Mouse (Mus musculus) cerebellum, postnatal 25 days (tissue): ENCODE data around the gene Elmo1.

Source experiments
- DNase-seq, 2 experiments: peaks; one replicate each; pipeline ENCODE4 v3.0.0; 2021; ENCODE audit warnings: mixed read lengths in 2 of 2

Gene Elmo1

DNA sequence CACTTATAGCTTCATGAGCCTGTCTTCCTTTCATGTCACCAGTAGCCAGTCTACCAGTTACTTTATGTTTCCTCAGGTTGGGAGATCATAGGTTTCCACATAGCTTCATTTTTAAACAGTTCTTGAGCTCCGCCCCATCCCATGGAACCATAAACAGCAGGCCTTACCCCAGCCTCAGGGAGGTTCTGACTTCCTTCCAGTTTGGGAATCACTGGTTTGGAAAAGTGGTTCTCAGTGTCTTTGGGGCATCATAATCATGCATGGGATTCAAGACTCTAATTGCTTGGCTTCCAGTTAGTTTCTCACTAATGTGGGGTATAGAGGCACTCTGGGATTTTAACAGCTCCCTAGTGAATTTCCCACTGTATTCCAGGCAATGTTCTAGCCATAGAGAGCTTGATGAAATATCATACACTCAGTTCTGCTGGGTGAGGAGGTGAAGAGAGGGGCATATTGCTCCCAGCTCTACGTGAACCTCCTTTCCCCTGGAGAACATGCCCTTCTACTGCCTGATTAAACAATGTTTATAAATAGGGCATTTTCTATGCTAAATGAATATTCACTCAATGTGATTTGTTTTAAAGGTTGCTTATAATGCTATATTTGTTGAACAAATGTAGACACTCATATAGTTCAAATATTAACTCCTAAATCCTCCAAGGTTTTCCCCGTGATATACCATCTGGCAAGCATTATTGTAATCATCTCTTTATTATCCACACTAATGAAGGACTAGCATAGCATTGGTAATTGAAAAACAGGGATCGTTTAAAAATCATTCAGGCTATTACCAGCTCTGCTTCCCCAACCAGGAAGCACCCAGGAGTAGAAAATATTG lies 244.9 kb downstream of the Elmo1 start:
- DNase-seq = no peak

DNA sequence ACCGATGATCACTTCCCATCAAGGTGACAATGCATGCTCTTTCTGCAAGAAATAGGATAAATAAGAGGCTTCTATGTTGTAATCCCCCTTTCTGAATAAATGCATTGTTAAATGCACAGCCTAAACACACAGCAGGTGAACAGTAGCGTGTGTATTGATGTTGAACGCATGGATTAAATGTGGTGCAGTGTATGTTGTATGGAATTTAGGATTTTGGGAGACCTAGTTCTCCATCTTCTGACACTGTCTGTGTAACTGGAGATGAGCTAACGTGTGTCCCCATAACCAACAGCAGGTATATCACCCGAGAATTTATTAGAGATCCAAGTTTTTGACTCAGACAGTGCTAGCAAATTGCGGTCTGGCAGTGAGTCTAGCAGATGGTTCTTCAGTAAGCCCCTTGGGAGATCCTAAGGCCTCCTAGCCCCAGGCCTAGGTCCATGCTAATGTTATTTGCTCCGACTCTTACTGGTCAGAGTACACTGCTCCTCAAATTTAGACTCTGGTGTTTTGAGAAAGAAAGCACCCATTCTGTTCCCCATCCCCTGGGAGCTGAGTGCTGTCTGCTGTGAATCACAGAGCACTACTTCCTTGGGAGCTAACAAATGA lies 245.6 kb downstream of the Elmo1 start:
- no peak for DNase-seq

DNA sequence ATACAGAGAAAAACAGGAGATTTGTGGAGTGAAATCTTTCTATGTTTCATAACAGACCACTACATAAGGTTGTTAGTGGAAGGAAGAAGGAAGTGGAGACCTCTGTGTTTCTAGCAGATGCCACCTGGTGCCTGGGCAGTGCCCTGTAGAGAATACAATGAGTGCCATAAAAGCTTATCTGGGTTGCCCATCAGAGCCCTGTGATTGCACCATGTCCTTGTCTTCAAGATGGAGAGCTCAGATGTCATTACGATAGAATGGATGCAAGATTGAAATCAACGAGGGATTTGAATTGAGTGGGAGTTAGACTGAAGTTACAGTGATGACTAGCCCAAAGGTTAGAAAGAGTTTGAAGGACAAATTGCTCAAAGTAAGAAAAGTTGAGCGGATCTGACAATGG lies 252.5 kb downstream of the Elmo1 start:
- DNase-seq = no peak

DNA sequence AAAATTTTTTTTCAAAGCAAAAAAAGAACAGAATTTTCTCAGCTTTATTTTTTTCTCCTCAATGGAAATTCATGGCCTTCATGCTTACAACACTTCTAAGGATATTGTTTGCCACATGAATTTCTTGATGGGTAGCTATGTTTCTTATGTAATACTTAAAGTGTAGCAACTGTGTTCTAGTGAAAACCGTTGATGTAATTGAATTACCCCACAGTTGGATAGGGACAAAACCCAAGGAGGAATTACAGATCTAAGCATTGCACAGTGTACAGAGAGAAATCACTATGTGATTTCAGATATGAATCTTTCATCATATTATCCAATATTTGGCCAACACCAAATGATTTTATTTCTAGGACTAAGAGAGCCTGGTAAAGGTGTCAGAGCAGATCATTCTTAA lies 259.4 kb downstream of the Elmo1 start:
- DNase-seq = no peak

DNA sequence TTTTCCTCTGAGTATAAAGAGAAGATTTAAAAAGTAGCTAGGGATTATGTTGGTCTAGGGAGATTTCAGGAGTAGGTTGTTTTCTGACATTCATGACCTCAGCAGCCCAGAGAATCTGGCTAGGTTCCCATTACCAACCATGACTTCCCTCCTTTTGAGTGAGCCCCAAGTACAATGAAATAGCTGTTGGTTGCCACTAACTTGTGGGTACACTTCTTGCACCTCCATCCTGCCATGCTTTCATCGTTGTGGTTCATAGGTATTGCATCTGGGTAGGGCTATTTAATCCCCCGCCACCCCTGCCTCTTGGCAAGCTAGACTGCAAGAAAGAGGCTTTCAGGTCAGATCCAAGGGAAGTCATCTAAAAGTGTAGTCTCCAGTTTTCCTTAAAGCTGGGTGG lies 262.2 kb downstream of the Elmo1 start:
- DNase-seq = no peak

DNA sequence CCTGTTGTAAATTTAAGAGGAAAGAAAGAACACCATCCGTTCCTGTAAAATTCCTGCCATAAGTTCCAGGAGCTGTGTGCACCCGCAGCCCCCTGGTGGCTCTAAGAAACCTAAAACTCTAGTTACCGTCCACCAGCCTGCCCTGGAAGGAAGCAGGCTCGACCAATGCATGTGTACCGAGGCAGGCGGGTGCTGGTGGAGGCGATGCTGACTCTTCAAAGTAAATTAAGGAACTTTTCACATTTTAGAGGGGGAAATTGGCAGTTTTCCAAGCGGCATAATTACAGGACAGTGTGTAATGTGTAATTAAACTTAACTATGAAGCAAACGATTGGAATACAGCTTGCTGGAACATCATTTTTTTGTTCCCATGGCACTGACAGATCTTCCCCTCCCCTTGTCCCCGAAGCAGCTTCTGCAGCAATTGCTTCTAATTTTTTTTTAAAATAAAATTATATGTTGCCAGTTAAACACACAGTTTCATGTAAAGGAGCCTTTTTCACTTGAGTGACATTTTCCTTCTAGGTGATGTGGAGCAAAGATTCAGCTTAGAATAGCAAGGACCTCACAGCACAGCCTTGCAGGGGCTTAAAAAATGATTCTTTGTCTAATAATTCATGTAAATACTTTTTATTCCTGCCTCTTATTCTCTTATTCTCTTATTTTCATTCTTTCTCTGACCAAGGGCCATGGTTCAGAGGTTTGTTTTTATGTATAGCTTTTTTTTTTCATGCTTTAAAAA lies 263.6 kb downstream of the Elmo1 start:
- DNase-seq = peak in 1 of 2 experiments; percentile 19

DNA sequence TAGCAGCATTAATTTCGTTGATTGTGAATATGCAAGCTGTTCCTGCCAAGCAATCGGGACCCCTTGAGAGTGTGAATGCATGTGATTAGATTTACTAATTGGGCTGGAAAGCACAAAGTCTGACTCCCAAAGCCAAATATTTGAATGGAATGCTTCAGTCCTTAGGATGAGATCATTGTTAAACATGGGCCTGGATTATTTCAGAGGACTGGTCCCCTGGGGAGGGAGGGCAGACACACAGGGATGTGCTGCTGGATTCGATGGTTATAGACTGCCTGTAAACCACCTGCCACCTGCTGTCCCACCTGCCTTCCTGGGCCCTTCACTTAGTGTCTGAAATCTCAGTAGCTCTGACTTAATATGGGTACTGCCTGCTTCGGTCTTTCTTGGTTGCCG lies 264.2 kb downstream of the Elmo1 start:
- DNase-seq = peak; percentile 18 to 22

DNA sequence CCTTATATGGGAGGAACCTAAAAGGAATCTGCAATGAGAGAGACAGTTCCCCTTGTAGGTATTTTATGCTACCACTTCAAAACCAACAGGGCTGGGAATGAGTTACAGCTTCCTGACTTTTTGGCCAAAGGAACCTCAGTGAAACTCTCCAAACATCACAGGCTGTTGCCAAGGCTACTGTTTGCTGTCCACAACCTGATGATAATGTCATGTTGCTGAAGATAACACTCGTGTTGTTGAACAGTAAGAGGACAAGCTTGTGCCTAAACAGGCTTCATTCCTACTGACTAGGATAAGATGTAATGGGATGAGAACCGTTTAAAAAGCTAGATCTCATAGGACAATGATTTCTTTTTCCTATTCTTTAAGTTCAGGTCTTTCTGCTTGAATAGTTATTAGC lies 272.1 kb downstream of the Elmo1 start:
- DNase-seq = no peak

DNA sequence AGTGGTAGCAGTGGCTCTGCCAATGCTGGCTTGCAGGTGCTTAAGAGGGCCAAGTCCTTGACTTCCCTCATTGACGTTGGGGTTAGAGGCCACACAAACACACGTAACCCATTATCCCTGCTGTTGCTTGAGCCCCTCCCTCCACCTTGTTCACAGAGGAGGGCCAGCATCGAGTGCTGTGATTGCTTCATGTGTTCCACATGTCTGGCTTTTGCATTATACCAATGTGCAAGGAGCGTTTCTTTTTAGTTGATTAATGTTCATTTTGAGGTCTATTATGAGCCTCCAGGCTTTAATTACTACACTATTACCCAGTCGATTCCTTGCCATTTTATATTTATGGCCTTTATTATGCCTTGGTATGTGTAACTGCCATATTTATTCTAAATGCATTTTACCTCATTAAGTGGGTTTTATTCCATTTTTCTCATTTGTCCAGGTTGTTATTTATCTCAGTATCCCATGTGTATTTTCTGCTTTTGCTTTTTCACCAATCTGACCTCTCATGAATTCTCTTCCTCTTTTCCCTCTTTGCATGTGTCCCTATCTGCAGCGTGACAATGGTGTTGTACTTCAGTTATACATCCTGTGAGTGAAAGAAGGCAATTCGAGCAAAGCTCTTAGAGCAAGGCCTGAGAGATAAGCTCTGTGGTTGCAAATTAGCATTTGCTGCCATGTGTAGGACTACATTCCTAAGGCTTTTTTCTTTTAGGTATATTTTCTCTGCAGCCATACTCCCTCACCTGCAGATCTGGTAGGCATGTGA lies 275.6 kb downstream of the Elmo1 start:
- DNase-seq = no peak

DNA sequence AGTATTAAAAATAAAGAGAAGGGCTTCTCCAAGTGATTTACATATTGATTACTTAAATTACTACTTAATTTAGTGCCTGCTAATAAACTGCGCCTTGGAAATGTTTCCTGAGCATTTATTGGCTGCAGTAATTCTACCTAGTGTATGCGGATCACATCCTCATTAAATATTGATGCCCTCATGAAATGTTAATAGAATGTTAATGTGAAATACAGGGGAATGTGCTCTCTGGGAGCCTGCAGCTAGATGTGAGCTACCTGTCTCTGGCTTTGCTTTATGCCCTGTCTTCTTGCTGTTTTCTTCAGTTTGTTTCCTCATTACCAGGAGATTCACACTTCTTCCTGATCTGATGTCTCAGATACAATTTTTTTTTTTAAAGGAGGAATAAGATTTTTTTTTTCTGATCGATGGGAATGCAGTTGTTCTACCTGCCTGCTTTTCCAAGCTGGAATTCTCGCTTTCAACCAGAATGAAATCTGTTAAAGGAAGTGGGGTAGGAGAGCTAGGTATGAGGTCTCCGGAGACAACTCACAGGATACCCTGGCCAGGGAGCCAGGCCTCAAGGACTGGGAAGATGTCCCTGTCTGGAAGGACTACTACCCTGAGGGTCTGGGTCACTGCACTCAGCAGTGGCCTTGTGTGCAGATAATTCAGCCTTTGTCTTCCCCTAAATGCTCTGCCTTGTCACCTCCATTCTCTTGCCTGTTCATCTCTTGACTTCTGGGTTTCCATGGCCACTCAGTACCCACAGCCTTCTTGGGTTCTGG lies 279.8 kb downstream of the Elmo1 start:
- no peak for DNase-seq

DNA sequence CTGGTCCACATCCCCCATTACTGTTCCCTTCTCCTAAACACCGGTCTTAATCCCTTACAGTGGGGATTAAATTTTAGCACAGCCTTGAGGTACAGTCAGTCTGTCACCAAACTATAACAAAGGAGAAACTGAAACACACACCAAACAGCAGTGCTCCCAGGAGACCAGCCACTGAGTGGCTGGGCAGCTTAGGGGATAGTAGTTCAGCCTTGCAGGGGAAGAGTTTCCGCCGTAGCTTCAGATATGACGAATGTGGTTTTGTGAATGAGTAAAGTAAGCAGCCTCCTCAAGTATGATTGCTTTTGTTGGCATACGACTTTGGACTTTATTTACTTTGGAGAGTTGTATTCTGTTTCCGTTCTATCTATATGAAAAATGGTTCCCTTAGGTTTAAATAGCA lies 281.1 kb downstream of the Elmo1 start:
- no peak for DNase-seq

DNA sequence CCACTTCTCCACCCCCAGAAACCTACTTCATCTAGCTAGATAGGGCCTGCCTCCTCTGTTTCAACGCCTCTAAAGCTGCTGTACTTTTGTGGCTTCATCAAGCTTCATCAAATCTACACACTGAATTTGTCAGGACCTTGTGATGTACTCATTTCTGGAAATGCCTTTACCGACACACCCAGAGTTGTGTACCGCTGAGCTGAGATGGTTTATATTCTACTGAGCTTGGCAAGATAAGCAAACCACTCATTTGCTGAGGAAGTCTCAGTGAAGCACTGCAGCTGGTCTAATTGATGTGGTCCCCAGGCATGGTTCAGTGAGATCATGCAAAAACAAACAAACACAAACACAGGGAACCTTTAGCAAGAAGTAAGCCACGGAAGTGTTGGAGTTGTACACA lies 281.9 kb downstream of the Elmo1 start:
- no peak for DNase-seq

DNA sequence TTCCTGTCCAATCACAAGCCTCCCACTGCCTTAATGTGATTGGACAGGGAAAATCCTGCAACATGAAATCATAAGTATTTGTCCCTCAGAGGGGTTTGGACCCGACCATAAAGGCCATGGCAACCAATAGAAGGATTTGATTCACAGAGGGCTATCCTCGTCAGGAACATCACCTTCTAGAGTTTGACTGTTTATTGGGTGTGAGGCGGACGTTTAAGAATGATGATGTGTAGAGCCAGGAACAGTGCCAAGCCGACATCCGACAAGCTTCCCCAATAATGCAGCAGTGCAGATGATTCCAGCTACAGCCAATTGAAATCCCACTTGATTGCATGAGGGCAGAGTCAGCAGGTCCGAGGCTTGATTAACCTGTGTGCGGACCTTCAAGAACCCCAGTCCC lies 288.5 kb downstream of the Elmo1 start:
- DNase-seq = no peak

DNA sequence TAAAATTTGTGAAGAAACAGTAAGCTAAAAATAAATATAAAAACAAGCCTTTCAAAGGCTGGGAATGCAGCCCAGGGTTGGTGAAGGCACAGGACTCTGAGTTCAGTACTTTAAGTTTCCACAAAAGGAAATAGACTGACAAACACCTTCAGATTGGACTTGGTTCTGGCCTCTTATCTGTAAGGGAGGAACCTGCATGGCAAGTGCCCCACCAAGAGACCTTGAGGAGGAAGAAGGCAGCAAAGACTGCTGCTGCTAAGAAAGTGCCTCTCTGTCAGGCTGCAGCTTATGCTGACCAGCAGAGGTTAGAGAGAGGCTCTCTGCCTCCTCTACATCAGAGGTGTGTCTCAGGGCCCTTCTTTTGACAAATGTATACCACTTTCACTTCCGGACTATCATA lies 293.5 kb downstream of the Elmo1 start:
- no peak for DNase-seq

DNA sequence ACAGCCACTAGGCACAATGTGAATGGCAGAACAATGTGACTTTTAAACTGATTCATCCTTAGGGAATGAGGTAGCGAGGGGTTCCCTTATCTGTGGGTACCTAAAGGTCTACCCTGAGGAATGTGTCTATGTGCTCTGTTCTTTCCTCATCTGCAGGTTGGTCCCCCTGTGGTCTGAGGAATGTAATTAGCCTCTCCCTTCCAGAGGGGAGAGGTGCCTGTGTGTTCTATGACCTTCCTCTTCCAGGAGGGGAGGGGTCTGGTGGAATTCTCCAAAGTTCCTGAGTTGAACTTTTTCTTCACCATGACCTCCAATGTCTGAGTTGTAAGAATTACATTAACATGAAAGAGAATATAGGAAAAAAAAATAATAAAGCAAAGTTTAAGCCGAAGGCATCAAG lies 294.4 kb downstream of the Elmo1 start:
- no peak for DNase-seq

DNA sequence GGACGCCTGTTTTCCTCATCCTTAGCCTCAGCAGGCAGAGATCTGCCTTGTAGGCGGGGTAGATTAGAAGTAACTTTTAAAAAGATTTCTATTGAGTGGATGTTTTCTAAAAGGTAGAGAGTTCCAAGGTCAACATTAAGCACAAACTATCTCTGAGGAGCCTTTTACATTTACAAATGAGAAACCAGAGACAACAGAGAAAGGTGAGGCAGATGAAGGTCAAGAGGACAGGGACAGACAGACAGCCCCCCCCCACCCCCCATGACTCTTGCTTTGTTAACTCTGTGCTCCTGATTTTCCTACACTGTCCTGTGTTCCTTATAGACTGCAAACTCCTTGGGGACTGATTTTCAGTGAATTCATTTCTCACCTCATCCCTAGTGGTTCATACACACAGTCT lies 295.0 kb downstream of the Elmo1 start:
- no peak for DNase-seq

DNA sequence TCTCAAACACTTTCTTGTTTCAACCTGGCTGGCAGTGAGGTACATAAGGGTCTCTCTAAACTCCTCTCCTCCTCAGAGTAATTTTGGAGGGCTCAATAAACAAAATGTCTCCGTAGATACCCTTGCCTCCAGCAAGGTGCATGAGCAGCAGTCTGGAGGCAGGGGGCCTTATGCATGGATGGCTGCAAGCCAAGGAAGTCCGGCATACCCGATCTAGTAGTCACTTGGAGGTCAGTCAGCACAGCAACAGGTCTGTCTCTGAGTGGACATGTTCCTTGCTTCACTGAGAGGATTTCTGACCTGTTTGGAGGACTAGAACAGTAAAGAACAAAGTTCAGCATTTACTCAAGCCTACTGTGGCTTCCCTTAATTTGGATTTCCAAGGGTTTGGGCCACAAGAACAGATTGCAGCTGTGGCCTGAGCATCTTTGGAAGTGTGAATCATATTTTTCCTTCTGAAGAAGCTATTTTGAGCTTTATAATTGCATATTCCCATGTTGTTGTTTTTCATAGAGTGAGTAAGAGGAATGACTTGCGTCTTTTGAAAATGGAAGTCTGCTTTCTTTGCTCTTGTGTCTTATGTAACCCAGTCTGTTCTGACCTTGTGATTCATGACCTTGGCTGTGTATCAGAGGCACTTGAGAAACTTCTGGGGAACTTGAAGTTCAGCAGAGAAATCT lies 296.2 kb downstream of the Elmo1 start:
- no peak for DNase-seq

DNA sequence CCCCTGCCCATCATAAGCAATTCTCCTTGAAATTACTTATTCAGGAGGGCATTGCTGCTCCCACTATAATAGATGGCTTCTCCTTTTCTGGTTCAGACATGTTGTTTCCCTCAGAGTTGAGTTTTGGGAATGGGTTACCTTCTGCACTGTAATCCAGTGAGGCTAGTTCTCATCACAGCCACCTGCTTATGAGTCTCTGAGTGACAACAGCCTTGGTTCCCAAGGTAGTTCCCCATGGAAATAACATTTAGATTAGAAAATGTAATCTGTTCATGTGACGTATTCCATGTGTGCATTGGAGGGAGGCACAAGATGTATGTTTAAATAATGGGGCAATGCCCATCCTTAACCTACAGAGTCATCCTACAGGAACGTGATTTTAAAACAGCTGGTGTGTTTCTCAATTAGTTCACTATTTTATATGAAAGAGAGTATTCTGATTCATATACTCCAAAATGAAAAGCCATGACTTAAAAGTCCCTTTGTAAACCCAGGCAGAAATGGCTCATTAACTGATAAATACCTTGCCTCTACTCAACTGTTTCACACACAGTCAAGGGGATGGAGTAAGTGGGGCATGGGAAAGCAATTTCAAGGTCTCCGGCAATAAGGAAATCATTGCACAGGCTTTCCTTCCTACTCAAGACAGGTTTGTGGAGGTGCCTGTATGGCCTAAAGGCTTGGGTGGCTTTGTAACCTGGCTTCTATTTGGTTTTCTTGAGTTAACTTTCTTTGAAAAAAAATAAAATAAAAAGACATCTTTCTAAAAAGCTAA lies 302.6 kb downstream of the Elmo1 start:
- DNase-seq = no peak

DNA sequence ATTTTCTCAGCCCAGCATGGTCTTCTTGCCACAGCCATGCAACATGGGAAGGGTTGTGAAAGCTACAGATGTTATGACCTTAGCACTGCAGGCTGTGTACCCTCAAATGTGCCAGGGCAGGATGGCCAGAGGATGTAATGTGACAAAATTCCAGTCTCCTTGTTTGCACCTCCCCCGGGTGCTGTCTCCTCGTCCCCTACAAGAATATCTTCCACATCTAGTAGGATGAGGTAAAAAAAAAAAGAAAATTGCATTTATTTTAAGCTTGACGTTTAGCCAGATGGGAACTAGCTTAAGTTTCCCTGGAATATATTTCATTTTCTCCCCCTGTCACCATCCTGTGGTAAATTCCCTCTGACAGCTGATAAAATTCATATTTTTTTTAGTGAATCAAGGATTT lies 307.3 kb downstream of the Elmo1 start:
- DNase-seq = no peak

DNA sequence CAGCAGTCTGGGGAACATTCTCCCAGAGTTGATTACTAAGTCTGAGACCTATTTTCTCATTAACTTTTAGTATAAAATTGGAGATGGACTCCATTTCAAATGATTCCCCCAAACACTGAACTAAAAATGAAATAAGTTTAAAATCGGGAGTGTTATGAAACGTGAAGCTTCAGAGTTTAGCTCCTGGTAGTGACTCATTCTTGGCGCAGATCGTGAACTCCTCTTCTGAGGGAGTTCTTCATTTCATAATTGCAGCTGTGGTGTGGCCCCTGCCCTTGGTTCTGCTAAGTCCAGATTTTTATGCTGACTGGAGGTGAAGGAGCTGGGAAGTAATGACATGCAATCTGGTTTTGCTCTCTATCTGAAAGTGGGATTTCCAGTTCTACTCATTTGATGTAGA lies 307.9 kb downstream of the Elmo1 start:
- no peak for DNase-seq

DNA sequence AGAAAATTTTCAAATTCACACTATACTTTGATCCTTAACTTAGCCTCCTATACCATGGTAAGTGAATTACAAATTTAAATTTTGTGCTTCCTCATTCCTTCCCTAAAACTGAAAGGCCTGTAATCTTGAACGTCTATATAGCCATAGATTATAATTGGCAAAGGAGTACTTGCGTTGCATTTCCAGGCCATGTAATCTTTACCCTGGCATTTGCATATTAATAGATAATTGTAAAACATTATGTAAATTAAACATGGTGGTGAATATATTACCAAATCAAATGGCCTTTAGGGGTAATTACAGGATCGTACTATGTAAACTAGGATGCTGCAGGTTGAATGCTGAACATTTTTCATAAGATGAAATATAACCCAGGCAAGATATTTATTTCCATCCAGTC lies 314.1 kb downstream of the Elmo1 start:
- no peak for DNase-seq
